Mouse (Mus musculus) forebrain, embryonic 11.5 days (tissue): ENCODE measurements around the gene Lrp6. TPM values are rescaled to one million over a fixed set of nuclear protein-coding genes. Genes with fewer than 3 reads are reported as not detected.
A peak's percentile ranks its signal among the peaks of the same experiment; 100 is the strongest.

Experiments
- ATAC-seq: fragments of 200-750 bp; cut with Nextera tagmentation; replicated peaks from 2 replicates; pipeline ENCODE4 v1.8.0; 2017; ENCODE audit warnings: moderate TSS enrichment; ENCODE audit not compliant: low FRiP score
- DNase-seq: peaks from one replicate; pipeline ENCODE4 v3.0.0-alpha.2; 2017; ENCODE audit warnings: low spot score
- H3K27ac ChIP-seq: fragments of 300-500 bp; sonication (generic); 2 replicates; pipeline ENCODE4 v1.5.1; 2014; ENCODE audit warnings: low read depth, low read length
- H3K27me3 ChIP-seq: fragments of 300-500 bp; sonication (generic); 2 replicates; pipeline ENCODE4 v1.6.1; 2014; ENCODE audit warnings: mild to moderate bottlenecking, low read length, mixed read lengths; ENCODE audit not compliant: control insufficient read depth, insufficient read depth
- H3K36me3 ChIP-seq: fragments of 300-500 bp; sonication (generic); 2 replicates; pipeline ENCODE4 v1.6.1; 2014; ENCODE audit warnings: mild to moderate bottlenecking, low read length, moderate library complexity, mixed read lengths; ENCODE audit not compliant: control insufficient read depth, insufficient read depth
- H3K4me1 ChIP-seq: fragments of 300-500 bp; sonication (generic); replicated peaks from 2 replicates; pipeline ENCODE4 v1.6.1; 2014; ENCODE audit warnings: low read length, mixed read lengths; ENCODE audit not compliant: control insufficient read depth, insufficient read depth
- H3K4me2 ChIP-seq: fragments of 300-500 bp; sonication (generic); 2 replicates; pipeline ENCODE4 v1.6.1; 2014; ENCODE audit warnings: low read depth, mild to moderate bottlenecking, low read length, moderate library complexity, mixed read lengths; ENCODE audit not compliant: severe bottlenecking
- H3K4me3 ChIP-seq: fragments of 300-500 bp; sonication (generic); 2 replicates; pipeline ENCODE4 v1.5.1; 2014; ENCODE audit warnings: low read depth, low read length
- H3K9ac ChIP-seq: fragments of 300-500 bp; sonication (generic); 2 replicates; pipeline ENCODE4 v1.6.1; 2014; ENCODE audit warnings: low read length
- H3K9me3 ChIP-seq: fragments of 300-500 bp; sonication (generic); 2 replicates; pipeline ENCODE4 v1.6.1; 2016; ENCODE audit warnings: low read length, mixed read lengths; ENCODE audit not compliant: control insufficient read depth
- WGBS: fragments of 180-500 bp; shearing (Covaris S2); extraction: QIAGEN DNeasy Blood & Tissue Kit; methylation state at CpG from one replicate; pipeline ENCODE4 v1.1.7; 2014; 5-methylcytosine and 5-hydroxymethylcytosine counted together
- polyA plus RNA-seq: library from polyadenylated mRNA; unstranded; fragments of >200 nt; fragmentation: Nextera tagmentation; extraction: Ambion mirVana; gene quantifications from 2 replicates; pipeline ENCODE4 v1.2.1, GENCODE M21; 2014

Gene Lrp6
- polyA plus RNA-seq, 1 experiment from 2014 or later: 32.5 TPM

- H3K36me3 ChIP-seq: no peaks in the 10 kb centered on the region
- H3K9ac ChIP-seq: peak overlapping the region; percentile 27
- H3K4me1 ChIP-seq: 0 out of 2 replicates have a peak, but pooled peaks cover 2% of the 10 kb centered on the region
- ATAC-seq: peak; percentile 37; the same call in 1 of the 2 replicates
- H3K4me3 ChIP-seq: peak overlapping the region; percentile 10; the same call in 1 of the 2 replicates
- no peaks in the 10 kb centered on the region for H3K27me3 ChIP-seq
- DNase-seq: peak; percentile 57
- no peaks in the 10 kb centered on the region for H3K9me3 ChIP-seq
- no peak overlapping the region for H3K27ac ChIP-seq
- peak overlapping the region; percentile 49 for H3K4me2 ChIP-seq
- 16% methylated on average over 23 of the region's 23 CpGs for WGBS
Measured at GRCm38 (mm10) chr6:134439401-134440021, 127.3 kb downstream of the Lrp6 start.

- Histone ChIP-seq H3K9me3 (no peaks in the 10 kb centered on the region), H3K4me3 (no peak overlapping the region), H3K9ac (no peak overlapping the region), H3K4me2 (no peak overlapping the region), H3K4me1 (0 out of 2 replicates have a peak, but pooled peaks cover 2% of the 10 kb centered on the region), H3K36me3 (no peaks in the 10 kb centered on the region), H3K27ac (no peak overlapping the region), H3K27me3 (no peaks in the 10 kb centered on the region)
- no peak for DNase-seq
- 91% methylated on average over 5 of the region's 5 CpGs for WGBS
- ATAC-seq: no peak
Measured at GRCm38 (mm10) chr6:134436955-134437354, 129.8 kb downstream of the Lrp6 start.

GRCm38 (mm10) chr6:134434866-134435390 is 131.8 kb downstream of the Lrp6 start:
- no peaks in the 10 kb centered on the region for H3K9me3 ChIP-seq
- ATAC-seq (no peak), DNase-seq (no peak)
- no peak overlapping the region for H3K4me3 ChIP-seq
- 0 out of 2 replicates have a peak, but pooled peaks cover 2% of the 10 kb centered on the region for H3K4me1 ChIP-seq
- no peaks in the 10 kb centered on the region for H3K36me3 ChIP-seq
- H3K27me3 ChIP-seq: no peaks in the 10 kb centered on the region
- no peak overlapping the region for H3K4me2 ChIP-seq
- 82% methylated on average over 9 of the region's 9 CpGs for WGBS
- no peak overlapping the region for H3K9ac ChIP-seq
- H3K27ac ChIP-seq: no peak overlapping the region

GRCm38 (mm10) chr6:134434044-134434443 is 132.7 kb downstream of the Lrp6 start:
- Histone ChIP-seq H3K4me3 (no peak overlapping the region), H3K4me1 (no peaks in the 10 kb centered on the region), H3K9me3 (no peaks in the 10 kb centered on the region), H3K36me3 (no peaks in the 10 kb centered on the region), H3K9ac (no peak overlapping the region), H3K4me2 (no peak overlapping the region), H3K27ac (no peak overlapping the region), H3K27me3 (no peaks in the 10 kb centered on the region)
- no peak for DNase-seq
- WGBS: 82% methylated on average over 6 of the region's 6 CpGs
- ATAC-seq: no peak

- WGBS: 78% methylated on average over 3 of the region's 3 CpGs
- Histone ChIP-seq H3K27ac (no peak overlapping the region), H3K27me3 (no peaks in the 10 kb centered on the region), H3K36me3 (no peaks in the 10 kb centered on the region), H3K9me3 (no peaks in the 10 kb centered on the region), H3K4me3 (no peak overlapping the region), H3K4me2 (no peak overlapping the region), H3K9ac (no peak overlapping the region), H3K4me1 (no peaks in the 10 kb centered on the region)
- DNase-seq: no peak
- no peak for ATAC-seq
Measured at GRCm38 (mm10) chr6:134433281-134433680, 133.5 kb downstream of the Lrp6 start.

GRCm38 (mm10) chr6:134431583-134431982 is 135.2 kb downstream of the Lrp6 start:
- no peaks in the 10 kb centered on the region for H3K36me3 ChIP-seq
- WGBS: 83% methylated on average over 4 of the region's 4 CpGs
- no peak overlapping the region for H3K27ac ChIP-seq
- H3K4me3 ChIP-seq: no peak overlapping the region
- no peaks in the 10 kb centered on the region for H3K4me1 ChIP-seq
- H3K27me3 ChIP-seq: no peaks in the 10 kb centered on the region
- no peaks in the 10 kb centered on the region for H3K9me3 ChIP-seq
- DNase-seq (peak; percentile 47), ATAC-seq (no peak)
- H3K9ac ChIP-seq: no peak overlapping the region
- no peak overlapping the region for H3K4me2 ChIP-seq

- ATAC-seq: no peak
- H3K9me3 ChIP-seq: no peaks in the 10 kb centered on the region
- WGBS: 89% methylated on average over 9 of the region's 9 CpGs
- peak; percentile 23 for DNase-seq
- H3K9ac ChIP-seq: no peak overlapping the region
- H3K4me3 ChIP-seq: no peak overlapping the region
- H3K27me3 ChIP-seq: no peaks in the 10 kb centered on the region
- no peaks in the 10 kb centered on the region for H3K36me3 ChIP-seq
- no peaks in the 10 kb centered on the region for H3K4me1 ChIP-seq
- H3K4me2 ChIP-seq: no peak overlapping the region
- H3K27ac ChIP-seq: no peak overlapping the region
Measured at GRCm38 (mm10) chr6:134430161-134430799, 136.5 kb downstream of the Lrp6 start.

- ATAC-seq (no peak), DNase-seq (peak; percentile 33)
- H3K9ac ChIP-seq: no peak overlapping the region
- WGBS: 74% methylated on average over 5 of the region's 5 CpGs
- no peaks in the 10 kb centered on the region for H3K4me1 ChIP-seq
- H3K36me3 ChIP-seq: no peaks in the 10 kb centered on the region
- no peaks in the 10 kb centered on the region for H3K27me3 ChIP-seq
- H3K4me2 ChIP-seq: no peak overlapping the region
- H3K27ac ChIP-seq: no peak overlapping the region
- no peaks in the 10 kb centered on the region for H3K9me3 ChIP-seq
- no peak overlapping the region for H3K4me3 ChIP-seq
Measured at GRCm38 (mm10) chr6:134428455-134428854, 138.3 kb downstream of the Lrp6 start.
